Mouse (Mus musculus): ENCODE data around the gene Cacna1a. TPM values are rescaled to one million over a fixed set of nuclear protein-coding genes. Genes with fewer than 3 reads are reported as not detected.

The Cacna1a gene
- polyA plus RNA-seq, 1 experiment: 80.8 TPM

DNA sequence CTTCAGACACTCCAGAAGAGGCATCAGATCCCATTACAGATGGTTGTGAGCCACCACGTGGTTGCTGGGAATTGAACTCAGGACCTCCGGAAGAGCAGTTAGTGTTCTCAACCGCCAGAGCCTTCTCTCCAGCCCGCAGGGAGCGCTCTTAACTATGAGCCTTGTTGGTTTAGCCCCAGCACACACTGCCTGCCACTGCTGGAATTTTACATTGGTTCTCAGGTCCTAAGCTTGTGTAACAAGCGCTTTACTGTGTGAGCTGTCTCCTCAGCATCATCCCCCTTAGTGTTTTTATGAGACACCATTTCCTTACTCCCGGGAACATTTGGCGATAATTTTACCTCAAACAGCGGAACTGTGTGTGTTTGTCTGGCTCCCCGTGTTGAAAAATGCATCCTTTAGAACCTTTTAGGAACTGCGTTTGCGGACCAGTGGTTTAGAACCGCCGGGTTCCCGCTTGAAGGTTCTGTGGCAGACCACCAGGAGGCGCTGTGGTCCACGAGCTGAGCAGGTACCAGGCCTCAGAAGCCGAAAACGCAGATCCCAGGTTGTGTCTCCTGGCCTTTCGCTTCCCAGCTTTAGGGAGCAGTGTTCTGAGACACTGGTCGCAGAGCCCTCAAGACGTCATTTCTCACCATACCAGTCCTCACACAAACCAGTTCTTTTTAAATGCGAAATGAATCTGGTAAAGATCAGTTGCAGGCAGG lies 24.7 kb upstream of the Cacna1a start:
- TF ChIP-seq POLR2A (IDR thresholded peaks at IDR 0.05; ENCODE audit: borderline replicate concordance, extremely low read depth, insufficient read depth, insufficient read length, poor library complexity, severe bottlenecking): no peak
- peak; percentile 99 for TF ChIP-seq CTCF (IDR thresholded peaks at IDR 0.05; ENCODE audit: borderline replicate concordance, extremely low read depth, insufficient read depth, insufficient read length)
- DNase-seq (ENCODE audit: low read depth): peak; percentile 78

- DNase-seq (ENCODE audit: low read depth): peak; percentile 52
- TF ChIP-seq POLR2A (IDR thresholded peaks at IDR 0.05; ENCODE audit: borderline replicate concordance, extremely low read depth, insufficient read depth, insufficient read length, poor library complexity, severe bottlenecking): no peak
Observed at GRCm38 (mm10) chr8:84365197-84365596, 23.0 kb upstream of the Cacna1a start.

- TF ChIP-seq CTCF (IDR thresholded peaks at IDR 0.05; ENCODE audit: borderline replicate concordance, extremely low read depth, insufficient read depth, insufficient read length) (no peak), POLR2A (IDR thresholded peaks at IDR 0.05; ENCODE audit: borderline replicate concordance, extremely low read depth, insufficient read depth, insufficient read length, poor library complexity, severe bottlenecking) (no peak)
Observed at GRCm38 (mm10) chr8:84370972-84371371, 17.3 kb upstream of the Cacna1a start.

DNA sequence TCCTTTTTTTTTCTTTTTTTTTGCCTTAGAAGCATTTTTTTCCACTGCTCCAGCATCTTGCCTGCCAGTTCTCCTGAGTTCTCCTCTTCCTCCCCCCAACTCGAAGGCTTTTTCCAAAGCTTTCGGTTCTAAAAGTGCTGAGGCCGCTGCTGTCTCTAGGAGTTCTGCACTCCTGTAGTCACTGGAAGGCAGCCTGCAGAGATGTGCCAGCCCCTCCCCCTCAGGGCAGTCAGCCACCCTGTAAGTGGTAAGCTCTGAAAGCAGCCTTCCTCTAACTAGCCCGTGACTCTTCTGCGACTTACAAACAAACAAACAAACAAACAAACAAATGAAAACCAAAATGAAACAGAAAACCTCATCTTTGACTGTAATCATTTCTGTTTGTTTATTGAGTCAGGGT lies 13.2 kb upstream of the Cacna1a start:
- peak; percentile 9 for DNase-seq (ENCODE audit: low read depth)
- no peak for TF ChIP-seq POLR2A (IDR thresholded peaks at IDR 0.05; ENCODE audit: borderline replicate concordance, extremely low read depth, insufficient read depth, insufficient read length, poor library complexity, severe bottlenecking)
- TF ChIP-seq CTCF (IDR thresholded peaks at IDR 0.05; ENCODE audit: borderline replicate concordance, extremely low read depth, insufficient read depth, insufficient read length): no peak

More at GRCm38 (mm10) chr8:84370972-84371371, 17.3 kb upstream of the Cacna1a start:
- no peak for DNase-seq (ENCODE audit: low read depth)

DNA sequence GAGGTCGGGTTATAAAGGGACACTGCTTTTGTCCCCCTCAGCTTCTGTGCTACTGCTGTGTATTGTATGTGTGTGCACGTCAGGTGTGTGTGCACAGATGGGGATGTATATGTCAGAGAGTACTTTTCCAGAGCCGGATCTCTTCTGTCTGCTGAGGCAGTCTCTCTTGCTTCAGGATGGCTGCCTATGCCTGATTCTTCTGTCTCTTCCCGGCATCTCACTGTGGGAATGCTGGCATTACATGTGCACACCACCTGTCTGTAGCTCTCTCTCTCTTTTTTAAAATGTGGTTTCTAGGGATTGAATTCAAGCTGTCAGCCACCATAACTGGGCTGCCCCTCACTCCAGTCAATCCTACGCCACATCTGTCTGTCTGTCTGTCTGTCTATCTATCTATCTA lies 12.4 kb upstream of the Cacna1a start:
- TF ChIP-seq CTCF (IDR thresholded peaks at IDR 0.05; ENCODE audit: borderline replicate concordance, extremely low read depth, insufficient read depth, insufficient read length): no peak
- no peak for TF ChIP-seq POLR2A (IDR thresholded peaks at IDR 0.05; ENCODE audit: borderline replicate concordance, extremely low read depth, insufficient read depth, insufficient read length, poor library complexity, severe bottlenecking)
- DNase-seq (ENCODE audit: low read depth): no peak

DNA sequence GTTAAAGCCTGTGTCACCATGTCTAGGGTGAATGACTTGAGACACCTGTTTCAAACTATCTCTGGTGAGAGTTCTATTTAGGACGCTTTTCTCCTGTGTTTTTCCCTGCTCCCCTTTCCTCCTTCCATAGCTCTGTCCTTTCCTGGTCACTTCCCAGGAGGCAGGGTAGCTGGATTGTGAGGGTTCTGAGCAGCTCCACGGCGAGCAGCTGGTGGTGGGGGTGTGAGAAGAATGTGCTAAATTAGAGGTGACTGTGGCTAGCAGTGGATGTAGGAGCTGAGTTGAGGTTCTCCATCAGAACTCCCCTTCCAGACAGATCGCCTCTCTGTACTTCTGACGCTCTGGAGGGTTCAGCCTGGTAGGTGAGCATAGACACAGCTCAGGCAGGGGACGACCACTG lies 11.7 kb upstream of the Cacna1a start:
- TF ChIP-seq POLR2A (IDR thresholded peaks at IDR 0.05; ENCODE audit: borderline replicate concordance, extremely low read depth, insufficient read depth, insufficient read length, poor library complexity, severe bottlenecking) (no peak), CTCF (IDR thresholded peaks at IDR 0.05; ENCODE audit: borderline replicate concordance, extremely low read depth, insufficient read depth, insufficient read length) (no peak)

GRCm38 (mm10) chr8:84381676-84382075 lies 6.6 kb upstream of the Cacna1a start:
- DNase-seq (ENCODE audit: low read depth): no peak
- TF ChIP-seq CTCF (IDR thresholded peaks at IDR 0.05; ENCODE audit: borderline replicate concordance, extremely low read depth, insufficient read depth, insufficient read length) (no peak), POLR2A (IDR thresholded peaks at IDR 0.05; ENCODE audit: borderline replicate concordance, extremely low read depth, insufficient read depth, insufficient read length, poor library complexity, severe bottlenecking) (no peak)

More for the DNA sequence above, 11.7 kb upstream of the Cacna1a start:
- no peak for DNase-seq (ENCODE audit: low read depth)

DNA sequence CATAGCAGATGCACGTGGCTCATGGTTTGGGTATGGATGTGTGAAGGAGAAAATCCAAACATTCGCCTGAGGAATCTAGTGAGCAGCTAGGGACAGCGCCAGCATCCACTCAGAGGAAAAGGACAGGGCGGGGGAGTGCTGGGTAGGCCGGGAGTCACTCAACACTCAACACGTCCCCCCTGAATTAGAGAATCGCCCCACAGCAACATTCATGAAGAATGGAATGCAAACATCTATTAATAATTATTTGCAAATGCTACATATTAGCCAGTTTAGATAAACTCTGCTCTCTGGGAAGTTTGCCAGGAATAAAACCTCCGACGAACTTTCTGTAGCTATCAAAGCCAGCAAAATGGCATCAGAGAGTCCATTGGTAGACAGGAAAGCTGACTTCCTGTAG lies 533 bp downstream of the Cacna1a start:
- TF ChIP-seq CTCF (IDR thresholded peaks at IDR 0.05; ENCODE audit: borderline replicate concordance, extremely low read depth, insufficient read depth, insufficient read length) (no peak), POLR2A (IDR thresholded peaks at IDR 0.05; ENCODE audit: borderline replicate concordance, extremely low read depth, insufficient read depth, insufficient read length, poor library complexity, severe bottlenecking) (no peak)
- no peak for DNase-seq (ENCODE audit: low read depth)

DNA sequence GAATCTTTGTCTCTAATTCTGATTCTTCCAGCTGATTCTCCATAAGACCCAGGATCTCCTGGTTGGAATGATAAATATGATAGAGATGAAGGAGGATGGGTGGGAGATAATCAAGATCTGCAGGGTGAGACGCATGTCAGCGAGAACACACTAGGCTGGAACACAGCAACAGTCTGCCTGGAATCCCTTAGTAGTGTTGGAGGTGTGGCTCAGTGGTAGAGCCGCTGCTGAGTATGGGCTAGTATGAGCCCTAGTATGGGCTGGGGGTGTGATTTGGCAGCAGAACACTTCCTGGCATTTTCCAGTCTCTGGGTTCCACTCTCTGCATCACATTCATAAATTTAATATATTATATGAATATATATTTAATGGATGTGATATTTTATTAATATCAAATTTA lies 933 bp downstream of the Cacna1a start:
- no peak for TF ChIP-seq POLR2A (IDR thresholded peaks at IDR 0.05; ENCODE audit: borderline replicate concordance, extremely low read depth, insufficient read depth, insufficient read length, poor library complexity, severe bottlenecking)
- no peak for TF ChIP-seq CTCF (IDR thresholded peaks at IDR 0.05; ENCODE audit: borderline replicate concordance, extremely low read depth, insufficient read depth, insufficient read length)
- no peak for DNase-seq (ENCODE audit: low read depth)

GRCm38 (mm10) chr8:84391611-84392010 lies 3.4 kb downstream of the Cacna1a start:
- no peak for DNase-seq (ENCODE audit: low read depth)
- no peak for TF ChIP-seq POLR2A (IDR thresholded peaks at IDR 0.05; ENCODE audit: borderline replicate concordance, extremely low read depth, insufficient read depth, insufficient read length, poor library complexity, severe bottlenecking)
- no peak for TF ChIP-seq CTCF (IDR thresholded peaks at IDR 0.05; ENCODE audit: borderline replicate concordance, extremely low read depth, insufficient read depth, insufficient read length)

- DNase-seq (ENCODE audit: low read depth): no peak
- TF ChIP-seq POLR2A (IDR thresholded peaks at IDR 0.05; ENCODE audit: borderline replicate concordance, extremely low read depth, insufficient read depth, insufficient read length, poor library complexity, severe bottlenecking) (no peak), CTCF (IDR thresholded peaks at IDR 0.05; ENCODE audit: borderline replicate concordance, extremely low read depth, insufficient read depth, insufficient read length) (no peak)
Observed at GRCm38 (mm10) chr8:84395751-84396457, 7.7 kb downstream of the Cacna1a start.
